Mouse (Mus musculus) limb, embryonic 11.5 days (tissue): ENCODE results near the gene Polr3e. TPM values are rescaled to one million over a fixed set of nuclear protein-coding genes. Genes with fewer than 3 reads are reported as not detected.

Experiments used
- polyA plus RNA-seq: library from polyadenylated mRNA; unstranded; fragments of >200 nt; fragmentation: Nextera tagmentation; extraction: Ambion mirVana; gene quantifications from 2 replicates; pipeline ENCODE4 v1.2.1, GENCODE M21; 2014

The Polr3e gene
- polyA plus RNA-seq, 1 experiment from 2014 or later = 29.3 TPM

Other genes with a start within 250 kb of the Polr3e start
- 0.41 and 0.70 TPM in 2 replicates for gene Pdzd9, start 247.4 kb upstream of the Polr3e start, polyA plus RNA-seq
- 15.8 and 18.1 TPM in 2 replicates for gene Mosmo, start 240.1 kb upstream of the Polr3e start, polyA plus RNA-seq
- gene Vwa3a, start 178.4 kb upstream of the Polr3e start, polyA plus RNA-seq = 0.04 and 0.31 TPM in 2 replicates
- not detected in 2 replicates for gene Gm5737, start 105.4 kb upstream of the Polr3e start, polyA plus RNA-seq
- gene Eef2k, start 74.9 kb upstream of the Polr3e start, polyA plus RNA-seq = 9.6 and 12.0 TPM in 2 replicates
- gene Cdr2, start 64.6 kb downstream of the Polr3e start, polyA plus RNA-seq = 14.0 and 16.2 TPM in 2 replicates
- gene Mfsd13b, start 64.8 kb downstream of the Polr3e start, polyA plus RNA-seq = 0.14 and 0.35 TPM in 2 replicates
- 294 and 297 TPM in 2 replicates for gene Mettl9, start 116.7 kb downstream of the Polr3e start, polyA plus RNA-seq
- 1.0 and 1.1 TPM in 2 replicates for gene Igsf6, start 156.8 kb downstream of the Polr3e start, polyA plus RNA-seq
- 0.04 TPM in 1 of 2 replicates, not detected in the other for gene Otoa, start 163.9 kb downstream of the Polr3e start, polyA plus RNA-seq